Mouse (Mus musculus) liver, adult 2 months (tissue): ENCODE measurements around the gene Gm5862. TPM values are rescaled to one million over a fixed set of nuclear protein-coding genes. Genes with fewer than 3 reads are reported as not detected.
"Not testable (repeated sequence)": the region's sequence is repeated elsewhere in the genome, so short reads cannot be mapped to it uniquely, and the experiment has no call there.

ENCODE experiments used
- DNase-seq: peaks from one replicate; pipeline ENCODE4 v3.0.0-alpha.2; 2011; ENCODE audit warnings: low read depth, low spot score; ENCODE audit errors: extremely low read depth
- H3K27ac ChIP-seq: fragments of 200-500 bp; replicated peaks from 2 replicates; pipeline ENCODE4 v1.5.1; 2012; ENCODE audit warnings: low read depth, mild to moderate bottlenecking, control low read depth, inconsistent platforms, low read length; ENCODE audit not compliant: insufficient read depth
- H3K27me3 ChIP-seq: fragments of 200-500 bp; 2 replicates; pipeline ENCODE4 v1.6.1; 2012; ENCODE audit warnings: mild to moderate bottlenecking, moderate library complexity, low read length, inconsistent platforms; ENCODE audit not compliant: control insufficient read depth, insufficient read depth
- H3K36me3 ChIP-seq: fragments of 200-500 bp; 2 replicates; pipeline ENCODE4 v1.6.1; 2012; ENCODE audit warnings: low read length, inconsistent platforms; ENCODE audit not compliant: control insufficient read depth, insufficient read depth
- H3K4me1 ChIP-seq: fragments of 200-500 bp; 2 replicates; pipeline ENCODE4 v1.6.1; 2011; ENCODE audit warnings: low read length; ENCODE audit not compliant: control insufficient read depth, insufficient read depth
- H3K4me3 ChIP-seq: fragments of 200-500 bp; 2 replicates; pipeline ENCODE4 v1.5.1; 2011; ENCODE audit warnings: low read depth, mild to moderate bottlenecking, control low read depth, low read length, moderate library complexity; ENCODE audit not compliant: insufficient read depth
- H3K79me2 ChIP-seq: fragments of 200-500 bp; 2 replicates; pipeline ENCODE4 v1.6.1; 2012; ENCODE audit warnings: inconsistent platforms, mild to moderate bottlenecking, low read length, moderate library complexity; ENCODE audit not compliant: control insufficient read depth, insufficient read depth
- H3K9ac ChIP-seq: fragments of 200-500 bp; 2 replicates; pipeline ENCODE4 v1.6.1; 2012; ENCODE audit warnings: low read depth, mild to moderate bottlenecking, control low read depth, inconsistent platforms, low read length
- CTCF ChIP-seq: fragments of 200-500 bp; IDR thresholded peaks from 2 replicates; pipeline ENCODE4 v1.5.1; 2011; ENCODE audit warnings: low read depth, low read length, control low read depth
- POLR2A ChIP-seq: fragments of 200-500 bp; IDR thresholded peaks from 2 replicates; pipeline ENCODE4 v1.6.1; 2011; ENCODE audit warnings: low read length, control low read depth; ENCODE audit not compliant: insufficient read depth; ENCODE audit errors: extremely low read depth
- WGBS: fragments of 180-500 bp; shearing (Covaris S2); methylation state at CpG from one replicate; pipeline ENCODE4 v1.1.7; 2018; 5-methylcytosine and 5-hydroxymethylcytosine counted together
- polyA plus RNA-seq: library from polyadenylated mRNA; depleted of rRNA; stranded (reverse); fragments of >200 nt; gene quantifications from 2 replicates; pipeline ENCODE4 v1.2.3, GENCODE M21; 2012; rRNA removed
- total RNA-seq: library from RNA; depleted of rRNA; stranded (reverse); fragments of >200 nt; gene quantifications from 2 replicates; pipeline ENCODE4 v1.2.3, GENCODE M21; 2014; rRNA removed

The Gm5862 gene
- total RNA-seq = not detected in 2 replicates
- not detected in 2 replicates for polyA plus RNA-seq

- not testable (repeated sequence) for H3K27me3 ChIP-seq, DNase-seq, H3K9ac ChIP-seq, H3K79me2 ChIP-seq, H3K4me1 ChIP-seq, H3K27ac ChIP-seq, H3K36me3 ChIP-seq, H3K4me3 ChIP-seq
- WGBS = no CpG with 5 or more reads among the region's 3 CpGs
Observed at GRCm38 (mm10) chr5:26022816-26023215, at the start of gene Gm5862. Gm5862 (minus strand) TSS chr5:26022916.

- Histone ChIP-seq H3K4me1 (no peaks in the 10 kb centered on the region), H3K79me2 (no peaks in the 10 kb centered on the region), H3K27ac (no peak overlapping the region), H3K36me3 (no peaks in the 10 kb centered on the region), H3K9ac (no peak overlapping the region), H3K4me3 (no peak overlapping the region), H3K27me3 (no peaks in the 10 kb centered on the region)
- WGBS = 79% methylated on average over 24 of the region's 24 CpGs
- no peak for DNase-seq
- TF ChIP-seq CTCF (no peak), POLR2A (no peak)
Observed at GRCm38 (mm10) chr5:26070716-26071115, 48.0 kb upstream of the Gm5862 start.

- WGBS = no CpG with 5 or more reads among the region's 2 CpGs
- H3K79me2 ChIP-seq, H3K4me1 ChIP-seq, H3K27me3 ChIP-seq, H3K27ac ChIP-seq, DNase-seq, H3K9ac ChIP-seq, H3K36me3 ChIP-seq, H3K4me3 ChIP-seq: not testable (repeated sequence)
Observed at GRCm38 (mm10) chr5:26058481-26058880, 35.8 kb upstream of the Gm5862 start, which contains the start of gene Gm7347. Gm7347 (minus strand) TSS chr5:26058581.

- H3K4me3 ChIP-seq, H3K79me2 ChIP-seq, H3K9ac ChIP-seq, DNase-seq, H3K4me1 ChIP-seq, H3K27ac ChIP-seq, H3K27me3 ChIP-seq, H3K36me3 ChIP-seq: not testable (repeated sequence)
- 61% methylated on average over 2 of the region's 2 CpGs for WGBS
Observed at GRCm38 (mm10) chr5:26039458-26039857, 16.7 kb upstream of the Gm5862 start, which contains the start of gene Speer4a. Speer4a (minus strand) TSS chr5:26039558.

GRCm38 (mm10) chr5:26007697-26008096, 15.0 kb downstream of the Gm5862 start:
- H3K27me3 ChIP-seq, H3K27ac ChIP-seq, H3K4me1 ChIP-seq, DNase-seq, H3K4me3 ChIP-seq, H3K79me2 ChIP-seq, H3K9ac ChIP-seq, H3K36me3 ChIP-seq: not testable (repeated sequence)
- 58% methylated on average over 7 of the region's 7 CpGs for WGBS

- H3K4me3 ChIP-seq, H3K4me1 ChIP-seq, H3K36me3 ChIP-seq, DNase-seq, H3K27me3 ChIP-seq, H3K9ac ChIP-seq, H3K79me2 ChIP-seq, H3K27ac ChIP-seq: not testable (repeated sequence)
- WGBS = 16% methylated on average over 45 of the region's 45 CpGs
Observed at GRCm38 (mm10) chr5:26006937-26007695, 15.6 kb downstream of the Gm5862 start.

GRCm38 (mm10) chr5:26004698-26005097, 18.0 kb downstream of the Gm5862 start, which contains the start of gene Gm1979:
Gm1979 (minus strand) TSS chr5:26004798.
- H3K4me3 ChIP-seq, H3K9ac ChIP-seq, H3K27me3 ChIP-seq, H3K27ac ChIP-seq, H3K36me3 ChIP-seq, DNase-seq, H3K79me2 ChIP-seq, H3K4me1 ChIP-seq: not testable (repeated sequence)
- WGBS = 94% methylated on average over 1 of the region's 2 CpGs

GRCm38 (mm10) chr5:25988550-25988949, 34.2 kb downstream of the Gm5862 start, which contains the start of gene Gm21698:
Gm21698 (minus strand) TSS chr5:25988650.
- H3K27ac ChIP-seq, DNase-seq, H3K4me1 ChIP-seq, H3K9ac ChIP-seq, H3K4me3 ChIP-seq, H3K27me3 ChIP-seq, H3K36me3 ChIP-seq, H3K79me2 ChIP-seq: not testable (repeated sequence)
- no CpG with 5 or more reads among the region's 3 CpGs for WGBS

- H3K9ac ChIP-seq, H3K36me3 ChIP-seq, H3K79me2 ChIP-seq, H3K27ac ChIP-seq, H3K27me3 ChIP-seq, DNase-seq, H3K4me3 ChIP-seq, H3K4me1 ChIP-seq: not testable (repeated sequence)
- no CpG with 5 or more reads among the region's 2 CpGs for WGBS
Observed at GRCm38 (mm10) chr5:25972563-25972962, 50.2 kb downstream of the Gm5862 start, which contains the start of gene Gm21680. Gm21680 (minus strand) TSS chr5:25972663.
